Mouse (Mus musculus) B cell, adult 62 days (primary cell): ENCODE measurements around the gene Cd300ld4. TPM values are rescaled to one million over a fixed set of nuclear protein-coding genes. Genes with fewer than 3 reads are reported as not detected.

ENCODE experiments used
- total RNA-seq: library from RNA; stranded (reverse); gene quantifications from 4 replicates; pipeline ENCODE4 v1.2.4, GENCODE M21; 2023

The Cd300ld4 gene
- not detected in 4 replicates for total RNA-seq

DNA sequence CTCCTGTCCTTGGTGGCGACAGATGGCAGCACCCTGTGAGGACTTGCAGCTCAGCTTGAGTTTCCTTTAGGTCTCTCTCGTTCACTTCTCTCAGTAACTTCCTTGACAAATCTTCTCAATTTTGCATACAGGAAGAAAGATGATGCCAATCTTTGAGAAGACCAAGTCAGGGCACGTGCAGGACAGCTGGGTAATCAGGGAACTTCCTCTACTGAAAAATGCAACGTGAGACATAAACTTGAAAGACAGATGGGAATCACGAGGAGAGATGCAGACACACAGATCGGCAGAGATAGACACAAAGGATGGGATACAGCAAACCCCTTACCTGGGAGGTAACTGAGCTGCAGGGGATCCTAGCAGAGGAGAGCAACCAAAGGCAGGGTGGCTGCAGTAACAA, at the start of gene Cd300ld4:
Gene Cd300ld4, minus strand, starts transcription at position 101 of the 400 bp plus-strand sequence.

DNA sequence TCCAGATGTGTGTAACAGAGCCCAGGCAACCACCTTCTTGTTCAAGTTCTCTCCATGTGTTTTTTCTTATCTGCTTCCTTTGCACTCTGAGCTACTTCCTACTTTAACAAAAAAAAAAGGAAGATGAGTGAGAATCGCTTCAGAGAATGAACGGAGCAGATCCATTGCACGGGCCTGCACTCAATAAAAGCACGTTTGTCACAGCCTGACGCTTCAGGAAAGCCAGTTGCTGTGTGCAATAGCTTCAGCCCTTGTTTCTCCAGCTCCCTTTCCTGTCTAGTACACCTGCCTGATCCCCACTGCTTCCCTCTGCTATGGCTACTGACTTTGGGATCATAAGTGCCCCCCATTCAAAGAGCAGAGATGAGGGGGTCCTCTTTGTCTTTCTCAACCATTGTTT, 35.3 kb upstream of the Cd300ld4 start, which contains the start of gene Cd300e:
Gene Cd300e, minus strand, starts transcription at position 101 of the 400 bp plus-strand sequence.

DNA sequence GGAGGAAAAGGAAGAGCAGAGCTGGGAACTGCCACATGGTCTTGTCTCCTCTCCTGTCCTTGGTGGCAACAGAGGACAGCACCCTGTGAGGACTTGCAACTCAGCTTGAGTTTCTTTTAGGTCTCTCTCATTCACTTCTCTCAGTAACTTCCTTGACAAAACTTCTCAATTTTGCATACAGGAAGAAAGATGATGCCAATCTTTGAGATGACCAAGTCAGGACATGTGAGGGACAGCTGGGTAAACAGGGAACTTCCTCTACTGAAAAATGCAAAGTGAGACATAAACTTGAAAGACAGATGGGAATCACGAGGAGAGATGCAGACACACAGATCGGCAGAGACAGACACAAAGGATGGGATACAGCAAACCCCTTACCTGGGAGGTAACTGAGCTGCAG, 21.4 kb upstream of the Cd300ld4 start, which contains the start of gene Cd300ld3:
Gene Cd300ld3, minus strand, starts transcription at position 151 of the 400 bp plus-strand sequence.

DNA sequence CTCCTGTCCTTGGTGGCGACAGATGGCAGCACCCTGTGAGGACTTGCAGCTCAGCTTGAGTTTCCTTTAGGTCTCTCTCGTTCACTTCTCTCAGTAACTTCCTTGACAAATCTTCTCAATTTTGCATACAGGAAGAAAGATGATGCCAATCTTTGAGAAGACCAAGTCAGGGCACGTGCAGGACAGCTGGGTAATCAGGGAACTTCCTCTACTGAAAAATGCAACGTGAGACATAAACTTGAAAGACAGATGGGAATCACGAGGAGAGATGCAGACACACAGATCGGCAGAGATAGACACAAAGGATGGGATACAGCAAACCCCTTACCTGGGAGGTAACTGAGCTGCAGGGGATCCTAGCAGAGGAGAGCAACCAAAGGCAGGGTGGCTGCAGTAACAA, 10.9 kb upstream of the Cd300ld4 start, which contains the start of gene Cd300ld5:
Gene Cd300ld5, minus strand, starts transcription at position 101 of the 400 bp plus-strand sequence.

GRCm38 (mm10) chr11:115016093-115016492, 10.7 kb downstream of the Cd300ld4 start, which contains the start of gene Cd300ld2:
TSS of gene Cd300ld2 (minus strand) at chr11:115016193.

GRCm38 (mm10) chr11:115001474-115002040, 25.3 kb downstream of the Cd300ld4 start, which contains the start of gene Cd300c2:
TSS of gene Cd300c2 (minus strand) at chr11:115001880.

DNA sequence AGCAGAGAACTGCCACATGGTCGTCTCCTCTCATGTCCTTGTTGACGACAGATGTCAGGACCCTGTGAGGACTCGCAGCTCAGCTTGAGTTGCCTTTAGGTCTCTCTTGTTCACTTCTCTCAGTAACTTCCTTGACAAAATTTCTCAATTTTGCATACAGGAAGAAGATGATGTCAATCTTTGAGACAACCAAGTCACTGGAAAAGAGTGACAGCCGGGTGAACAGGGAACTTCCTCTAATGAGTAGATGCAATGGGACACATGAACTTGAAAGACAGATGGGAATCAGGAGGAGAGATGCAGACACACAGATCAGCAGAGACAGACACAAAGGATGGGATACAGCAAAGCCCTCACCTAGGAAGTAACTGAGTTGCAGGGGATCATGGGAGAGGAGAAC, 37.0 kb downstream of the Cd300ld4 start, which contains the start of gene Cd300ld:
Gene Cd300ld, minus strand, starts transcription at position 130 of the 400 bp plus-strand sequence.

Other genes starting within 250 kb of the Cd300ld4 start
- gene Btbd17, start 231.1 kb downstream of the Cd300ld4 start, total RNA-seq = not detected in 4 replicates
- gene Gpr142, start 228.1 kb downstream of the Cd300ld4 start, total RNA-seq = not detected in 4 replicates
- gene Gprc5c, start 175.9 kb downstream of the Cd300ld4 start, total RNA-seq = 0.19 to 1.4 TPM (median 0.21 TPM) in 3 of 4 replicates, not detected in the other
- 0.63 to 0.91 TPM (median 0.76 TPM) in 4 replicates for gene Cd300a, start 137.0 kb downstream of the Cd300ld4 start, total RNA-seq
- gene Cd300lb, start 92.6 kb downstream of the Cd300ld4 start, total RNA-seq = not detected in 4 replicates
- not detected in 4 replicates for gene Cd300c, start 57.9 kb downstream of the Cd300ld4 start, total RNA-seq
- 0.36 to 0.66 TPM (median 0.46 TPM) in 4 replicates for gene Cd300ld, start 37.1 kb downstream of the Cd300ld4 start, total RNA-seq
- 0.66 to 1.5 TPM (median 1.0 TPM) in 4 replicates for gene Cd300c2, start 25.1 kb downstream of the Cd300ld4 start, total RNA-seq
- not detected in 4 replicates for gene Cd300ld2, start 10.8 kb downstream of the Cd300ld4 start, total RNA-seq
- gene Cd300ld5, start 10.8 kb upstream of the Cd300ld4 start, total RNA-seq = not detected in 4 replicates
- gene Cd300ld3, start 21.4 kb upstream of the Cd300ld4 start, total RNA-seq = 1.2 TPM in 1 of 4 replicates, not detected in the others
- 0.37 to 0.78 TPM (median 0.63 TPM) in 4 replicates for gene Cd300e, start 35.2 kb upstream of the Cd300ld4 start, total RNA-seq
- 4.9 to 8.0 TPM (median 7.2 TPM) in 4 replicates for gene Rab37, start 64.4 kb upstream of the Cd300ld4 start, total RNA-seq
- gene Cd300lf, start 107.0 kb upstream of the Cd300ld4 start, total RNA-seq = 7.2 to 10.4 TPM (median 8.8 TPM) in 4 replicates
- 74.3 to 78.2 TPM (median 77.2 TPM) in 4 replicates for gene Slc9a3r1, start 136.3 kb upstream of the Cd300ld4 start, total RNA-seq
- gene Tmem104, start 160.5 kb upstream of the Cd300ld4 start, total RNA-seq = 9.3 to 19.2 TPM (median 15.9 TPM) in 4 replicates
- gene Nat9, start 160.8 kb upstream of the Cd300ld4 start, total RNA-seq = 12.5 to 18.4 TPM (median 14.7 TPM) in 4 replicates
- gene Grin2c, start 240.2 kb upstream of the Cd300ld4 start, total RNA-seq = not detected in 4 replicates